Mouse (Mus musculus): ENCODE results near the gene Rack1. TPM values are rescaled to one million over a fixed set of nuclear protein-coding genes. Genes with fewer than 3 reads are reported as not detected.

Rack1 gene
- total and polyA plus RNA-seq, 3 experiments, result 376 to 5,815 (median 4,421) TPM

- Histone ChIP-seq H3K36me3 (ENCODE audit: control insufficient read depth in 1 of 2, insufficient read depth in 2 of 2, low read length in 2 of 2) (no peaks in the 10 kb centered on the region; a peak in 1 of 4 replicates), H3K79me2 (ENCODE audit: control insufficient read depth, insufficient read depth, low read length, poor library complexity) (no peaks in the 10 kb centered on the region), H3K27me3 (ENCODE audit: control insufficient read depth in 1 of 2, insufficient read depth in 2 of 2, low read length in 2 of 2) (no peaks in the 10 kb centered on the region), H3K4me3 (ENCODE audit: control insufficient read depth in 1 of 2, insufficient read depth in 1 of 2, low read depth in 2 of 2, low read length in 2 of 2) (no peak overlapping the region), H3K27ac (ENCODE audit: control insufficient read depth, low read depth, low read length) (no peak overlapping the region), H3K9ac (ENCODE audit: control insufficient read depth, low read depth, low read length, poor library complexity, severe bottlenecking) (no peak overlapping the region), H3K4me1 (ENCODE audit: control insufficient read depth in 1 of 2, insufficient read depth in 2 of 2, low read length in 2 of 2) (0 out of 4 replicates have a peak, but pooled peaks cover 0 to 6% of the 10 kb centered on the region in 2 experiments), H3K9me3 (replicated peaks; ENCODE audit: insufficient read depth, low read length) (no peaks in the 10 kb centered on the region)
- TF ChIP-seq POLR2A (IDR thresholded peaks at IDR 0.05; ENCODE audit: control insufficient read depth in 1 of 2, insufficient read depth in 1 of 2, low read depth in 1 of 2, low read length in 2 of 2, poor library complexity in 1 of 2) (no peak), CHD1 (IDR thresholded peaks at IDR 0.05; ENCODE audit: low read depth, low read length) (no peak), TAL1 (IDR thresholded peaks at IDR 0.05; ENCODE audit: low read length) (no peak), ZC3H11A (IDR thresholded peaks at IDR 0.05; ENCODE audit: low read depth, low read length) (no peak), POLR2AphosphoS2 (IDR thresholded peaks at IDR 0.05; ENCODE audit: low read length) (no peak), RCOR1 (IDR thresholded peaks at IDR 0.05; ENCODE audit: low read depth, low read length) (no peak), GATA1 (IDR thresholded peaks at IDR 0.05; ENCODE audit: low read depth, low read length) (no peak), POLR2AphosphoS5 (IDR thresholded peaks at IDR 0.05; ENCODE audit: borderline replicate concordance, low read depth, low read length) (no peak), KAT2A (conservative IDR thresholded peaks at IDR 0.05; ENCODE audit: low read depth, low read length) (no peak), MYC (IDR thresholded peaks at IDR 0.05; ENCODE audit: low read depth, low read length) (no peak), MAX (IDR thresholded peaks at IDR 0.05; ENCODE audit: low read length) (no peak), HCFC1 (IDR thresholded peaks at IDR 0.05; ENCODE audit: low read depth, low read length) (no peak), ETS1 (IDR thresholded peaks at IDR 0.05; ENCODE audit: low read depth, low read length) (no peak), TBP (IDR thresholded peaks at IDR 0.05; ENCODE audit: low read depth, low read length) (no peak), JUND (IDR thresholded peaks at IDR 0.05; ENCODE audit: low read depth, low read length) (no peak), RAD21 (IDR thresholded peaks at IDR 0.05; ENCODE audit: low read depth, low read length) (no peak), E2F4 (IDR thresholded peaks at IDR 0.05; ENCODE audit: borderline replicate concordance, low read depth, low read length) (no peak), ZMIZ1 (IDR thresholded peaks at IDR 0.05; ENCODE audit: low read depth, low read length) (no peak), MEF2A (IDR thresholded peaks at IDR 0.05; ENCODE audit: extremely low read depth, insufficient replicate concordance, low read depth, low read length, poor library complexity, severe bottlenecking) (no peak), MAZ (IDR thresholded peaks at IDR 0.05; ENCODE audit: low read depth, low read length) (no peak)
- no peak for DNase-seq (ENCODE audit: low read depth, low spot score)
Observed at GRCm38 (mm10) chr11:48843202-48843601, 43.1 kb downstream of the Rack1 start.

- H3K79me2 ChIP-seq (ENCODE audit: control insufficient read depth, insufficient read depth, low read length, poor library complexity), result no peaks in the 10 kb centered on the region
- no peak for TF ChIP-seq MAX (IDR thresholded peaks at IDR 0.05; ENCODE audit: low read length)
- no peak for TF ChIP-seq POLR2AphosphoS2 (IDR thresholded peaks at IDR 0.05; ENCODE audit: low read length)
- no peak for TF ChIP-seq MAZ (IDR thresholded peaks at IDR 0.05; ENCODE audit: low read depth, low read length)
- TF ChIP-seq E2F4 (IDR thresholded peaks at IDR 0.05; ENCODE audit: borderline replicate concordance, low read depth, low read length), result no peak
- TF ChIP-seq ELF1 (IDR thresholded peaks at IDR 0.05; ENCODE audit: low read depth, low read length), result no peak
- no peak for TF ChIP-seq CHD1 (IDR thresholded peaks at IDR 0.05; ENCODE audit: low read depth, low read length)
- no peak for TF ChIP-seq POLR2A (IDR thresholded peaks at IDR 0.05; ENCODE audit: control insufficient read depth in 1 of 2, insufficient read depth in 1 of 2, low read depth in 1 of 2, low read length in 2 of 2, poor library complexity in 1 of 2)
- TF ChIP-seq MXI1 (IDR thresholded peaks at IDR 0.05; ENCODE audit: low read depth, low read length), result no peak
- TF ChIP-seq ZC3H11A (IDR thresholded peaks at IDR 0.05; ENCODE audit: low read depth, low read length), result no peak
- no peak for TF ChIP-seq MEF2A (IDR thresholded peaks at IDR 0.05; ENCODE audit: extremely low read depth, insufficient replicate concordance, low read depth, low read length, poor library complexity, severe bottlenecking)
- TF ChIP-seq MYB (IDR thresholded peaks at IDR 0.05; ENCODE audit: low read depth, low read length), result no peak
- no peak for TF ChIP-seq USF2 (IDR thresholded peaks at IDR 0.05; ENCODE audit: borderline replicate concordance in 1 of 2, insufficient read depth in 1 of 2, low read depth in 1 of 2, low read length in 2 of 2)
- TF ChIP-seq NELFE (IDR thresholded peaks at IDR 0.05; ENCODE audit: low read depth, low read length), result no peak
- no peak for TF ChIP-seq ZMIZ1 (IDR thresholded peaks at IDR 0.05; ENCODE audit: low read depth, low read length)
- no peak for TF ChIP-seq TAL1 (IDR thresholded peaks at IDR 0.05; ENCODE audit: low read length)
- TF ChIP-seq SIN3A (IDR thresholded peaks at IDR 0.05; ENCODE audit: low read length), result no peak
- no peak for TF ChIP-seq CHD2 (IDR thresholded peaks at IDR 0.05; ENCODE audit: low read length)
- TF ChIP-seq RAD21 (IDR thresholded peaks at IDR 0.05; ENCODE audit: low read depth, low read length), result no peak
- TF ChIP-seq JUND (IDR thresholded peaks at IDR 0.05; ENCODE audit: low read depth, low read length), result no peak
- TF ChIP-seq GABPA (IDR thresholded peaks at IDR 0.05; ENCODE audit: low read depth, low read length), result no peak
- H3K9me3 ChIP-seq (replicated peaks; ENCODE audit: insufficient read depth, low read length), result no peaks in the 10 kb centered on the region
- DNase-seq (ENCODE audit: low read depth, low spot score), result no peak
- no peaks in the 10 kb centered on the region for H3K4me1 ChIP-seq (ENCODE audit: control insufficient read depth in 1 of 2, insufficient read depth in 2 of 2, low read length in 2 of 2)
- no peaks in the 10 kb centered on the region for H3K27me3 ChIP-seq (ENCODE audit: control insufficient read depth in 1 of 2, insufficient read depth in 2 of 2, low read length in 2 of 2)
- no peak overlapping the region for H3K4me3 ChIP-seq (ENCODE audit: control insufficient read depth in 1 of 2, insufficient read depth in 1 of 2, low read depth in 2 of 2, low read length in 2 of 2)
- no peak overlapping the region for H3K27ac ChIP-seq (ENCODE audit: control insufficient read depth, low read depth, low read length)
- no peaks in the 10 kb centered on the region; a peak in 1 of 4 replicates for H3K36me3 ChIP-seq (ENCODE audit: control insufficient read depth in 1 of 2, insufficient read depth in 2 of 2, low read length in 2 of 2)
- H3K9ac ChIP-seq (ENCODE audit: control insufficient read depth, low read depth, low read length, poor library complexity, severe bottlenecking), result no peak overlapping the region
Observed at GRCm38 (mm10) chr11:48844309-48844708, 44.2 kb downstream of the Rack1 start.
